Mouse (Mus musculus): ENCODE measurements around the gene Ube2o.

GRCm38 (mm10) chr11:116532262-116532809 is 48.9 kb downstream of the Ube2o start:
- TF ChIP-seq CTCF (IDR thresholded peaks at IDR 0.05; ENCODE audit: borderline replicate concordance, insufficient read depth, low read length) = no peak
- peak; percentile 75 for TF ChIP-seq POLR2A (IDR thresholded peaks at IDR 0.05; ENCODE audit: low read depth, low read length)

Measured in embryonic fibroblast, embryonic 13.5 days (primary cell).